Mouse (Mus musculus) 3T3-L1 (cell line): ENCODE data around the gene Actrt1.

ENCODE experiments used
- DNase-seq: peaks from one replicate; pipeline ENCODE4 v3.0.0-alpha.2; 2015; ENCODE audit warnings: low read depth, low spot score

Actrt1 gene

GRCm38 (mm10) chrX:46328707-46329106, at the start of gene Actrt1:
Gene Actrt1, plus strand, starts transcription at chrX:46329007.
- DNase-seq = no peak

- DNase-seq = no peak
Measured at GRCm38 (mm10) chrX:46331463-46332115, 2.8 kb downstream of the Actrt1 start.
